Mouse (Mus musculus): ENCODE measurements around the gene Rpl18a.
A peak's percentile ranks its signal among the peaks of the same experiment; 100 is the strongest.

The Rpl18a gene

DNA sequence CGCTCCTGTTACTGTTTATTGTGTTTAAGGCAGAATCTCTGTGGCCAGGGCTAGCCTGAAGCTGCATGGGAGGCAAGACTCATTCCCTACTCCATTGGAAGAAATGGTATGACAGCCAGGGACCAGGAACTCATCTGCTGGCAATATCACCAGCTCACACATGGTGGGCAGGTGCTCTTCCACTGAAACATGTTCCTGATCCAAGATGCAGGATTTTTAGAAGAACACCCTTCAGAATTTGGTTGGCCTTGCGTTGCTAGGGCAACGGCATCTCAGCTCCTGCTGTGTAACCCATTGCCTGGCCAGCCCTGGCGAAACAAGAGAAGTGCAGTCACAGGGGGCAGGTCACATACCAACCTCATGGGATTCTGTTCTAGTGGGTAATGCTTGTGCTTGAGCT is 17.7 kb downstream of the Rpl18a start:
- DNase-seq: no peak

DNA sequence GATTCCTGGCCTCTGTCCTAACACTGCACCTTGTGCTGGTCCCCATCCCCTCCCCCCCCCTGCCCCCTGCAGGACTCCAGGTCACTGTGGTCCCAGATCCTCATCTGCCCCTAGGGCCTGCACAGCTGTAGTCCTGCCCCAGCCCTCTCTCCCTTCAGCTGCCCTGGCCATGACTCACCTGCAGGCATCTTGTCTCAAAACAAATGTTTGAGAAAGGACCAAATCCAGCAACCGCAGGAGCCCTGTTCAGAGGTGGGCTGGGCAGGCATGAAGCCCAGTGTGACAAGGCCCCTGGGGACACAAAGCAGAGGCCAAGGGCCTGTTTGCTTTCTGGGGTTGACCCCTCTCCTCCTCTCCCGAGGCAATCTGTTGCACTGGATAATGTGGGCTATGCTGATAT is 19.0 kb downstream of the Rpl18a start:
- no peak for DNase-seq

GRCm38 (mm10) chr8:70876382-70876781 is 20.8 kb downstream of the Rpl18a start:
- DNase-seq: no peak

GRCm38 (mm10) chr8:70874441-70874840 is 22.8 kb downstream of the Rpl18a start:
- DNase-seq: no peak

DNA sequence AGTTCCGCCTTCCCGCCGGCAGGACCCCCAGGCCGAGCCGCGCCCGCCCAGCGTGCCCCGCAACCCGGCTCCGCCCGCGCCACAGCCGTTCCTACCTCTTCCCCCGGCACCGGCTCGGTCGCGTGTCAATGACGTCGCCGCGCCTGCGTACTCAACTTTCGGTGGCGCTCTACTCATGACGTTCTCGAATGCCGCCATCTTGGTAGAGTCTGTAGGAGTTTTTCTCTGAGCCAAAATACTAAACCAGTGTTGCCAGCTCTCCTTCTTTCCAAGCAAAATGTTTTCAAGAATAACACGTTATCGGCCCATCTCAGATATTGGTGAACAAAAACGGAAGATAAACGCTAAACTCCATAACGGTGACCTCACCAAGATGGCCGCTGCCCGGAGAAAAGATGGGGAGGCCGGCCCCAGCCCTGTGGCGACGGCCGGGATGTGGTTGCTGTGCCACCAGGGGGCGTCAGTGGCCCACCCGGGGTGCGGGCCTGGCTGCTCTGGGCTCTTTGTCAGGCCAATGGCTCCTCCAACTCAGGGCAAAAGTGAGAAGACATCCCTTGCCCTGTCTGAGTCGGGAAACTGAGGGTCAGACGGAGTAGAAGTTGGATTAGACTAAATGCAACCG is 23.7 kb downstream of the Rpl18a start, which contains the start of gene Ccdc124:
Ccdc124 (minus strand) TSS at position 572 of the 622 bp plus-strand sequence.
- DNase-seq: peak; percentile 98

DNA sequence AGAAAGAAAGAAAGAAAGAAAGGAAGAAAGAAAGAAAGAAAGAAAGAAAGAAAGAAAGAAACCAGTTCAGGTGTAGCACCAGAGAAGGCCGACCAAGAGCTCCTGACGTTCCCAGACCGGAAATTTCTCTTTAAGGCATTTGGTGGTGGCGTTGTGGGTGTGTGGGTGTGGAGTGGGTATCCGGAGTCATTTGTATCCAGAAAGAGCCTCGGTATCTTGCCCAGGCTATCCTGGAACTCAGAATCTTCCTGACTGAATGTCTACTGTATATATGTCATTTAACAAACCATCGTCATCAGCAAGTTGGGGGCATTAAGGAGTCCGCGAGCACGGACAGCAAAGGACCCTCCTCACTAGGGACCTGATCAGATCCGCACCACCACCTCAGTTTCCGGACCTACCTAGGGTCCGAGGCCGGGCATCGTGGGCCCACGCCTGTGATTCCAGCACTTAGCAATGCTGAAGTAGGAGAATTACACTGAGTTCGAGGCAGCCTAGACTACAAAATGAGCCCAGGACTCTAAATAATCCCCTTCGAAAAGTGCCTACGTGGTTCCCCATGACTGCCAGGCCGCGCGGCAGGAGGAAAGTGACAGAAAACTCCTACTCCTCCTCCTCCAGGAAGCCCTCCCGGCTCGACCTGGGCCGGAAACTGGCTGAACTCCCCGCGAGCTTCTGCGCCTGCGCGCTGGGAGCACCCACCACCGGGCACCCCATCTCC is 24.4 kb downstream of the Rpl18a start:
- peak; percentile 26 for DNase-seq

DNA sequence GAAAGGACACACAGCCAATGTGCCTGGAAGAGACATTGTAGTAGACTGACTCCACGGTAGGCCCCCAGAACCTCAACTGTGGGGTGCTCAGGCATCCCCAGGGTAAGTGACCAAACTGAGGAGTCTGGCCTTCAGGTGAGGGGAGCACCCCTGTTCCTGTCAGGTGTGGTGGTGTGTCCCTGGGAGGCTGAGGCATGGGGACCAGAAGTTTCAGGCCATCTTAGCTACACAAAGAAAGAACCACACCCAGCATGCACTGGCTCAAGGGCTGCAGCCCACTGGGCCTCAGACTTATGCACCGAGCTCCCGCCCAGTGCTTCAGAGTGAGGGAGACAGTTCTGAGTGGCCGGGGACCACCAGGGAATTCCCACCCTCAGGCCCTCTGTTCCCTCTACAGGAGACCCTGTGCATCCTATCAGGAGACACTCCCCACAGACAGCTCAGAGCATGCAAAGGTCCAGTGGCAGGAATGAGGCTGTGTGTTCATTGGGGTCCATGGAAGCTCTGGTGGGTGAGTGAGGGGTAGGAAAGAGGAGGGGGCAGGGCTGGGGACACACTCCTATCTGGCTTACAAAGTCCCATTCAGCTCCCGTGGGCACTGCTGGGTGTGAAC is 25.9 kb downstream of the Rpl18a start:
- no peak for DNase-seq

DNA sequence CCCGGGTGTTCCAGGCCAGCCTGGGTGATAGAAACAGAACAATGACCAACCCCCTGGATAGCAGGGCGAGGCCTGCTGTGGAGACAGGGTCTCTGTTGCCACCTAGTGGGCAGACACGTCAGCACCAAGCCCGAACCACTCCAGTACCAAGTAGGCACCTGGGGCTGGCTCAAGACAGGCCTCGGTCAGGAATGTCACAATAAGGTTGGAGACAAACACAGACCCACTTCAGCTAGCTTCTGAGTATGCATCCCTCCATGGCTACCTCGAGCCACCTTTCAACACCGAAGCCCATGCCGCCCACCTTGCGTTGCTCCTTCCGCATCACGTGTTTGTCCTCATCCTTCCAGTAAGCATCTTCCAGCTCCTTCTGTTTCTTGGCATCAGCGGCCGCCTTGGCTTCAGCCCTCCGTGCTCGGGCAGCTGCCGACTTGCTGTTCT is 27.6 kb downstream of the Rpl18a start:
- DNase-seq: peak; percentile 90

DNA sequence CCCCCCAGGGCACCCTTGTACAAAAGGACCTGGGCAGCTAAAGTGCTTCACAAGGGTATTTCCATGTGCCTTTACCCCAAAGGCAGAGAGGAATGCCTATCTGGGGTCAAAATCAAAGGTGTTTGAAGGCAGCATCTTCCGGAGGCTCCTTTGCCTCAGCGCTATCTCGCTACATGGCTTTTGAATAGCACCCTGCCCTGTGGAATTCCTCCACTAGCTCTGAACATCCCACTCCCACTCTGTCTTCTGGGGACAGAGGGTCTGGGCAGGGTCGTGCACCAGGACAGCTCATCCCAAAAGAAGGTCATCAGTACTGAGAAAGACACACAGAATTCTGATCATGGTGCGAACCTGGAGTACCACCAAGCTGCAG is 28.0 kb downstream of the Rpl18a start:
- no peak for DNase-seq

DNA sequence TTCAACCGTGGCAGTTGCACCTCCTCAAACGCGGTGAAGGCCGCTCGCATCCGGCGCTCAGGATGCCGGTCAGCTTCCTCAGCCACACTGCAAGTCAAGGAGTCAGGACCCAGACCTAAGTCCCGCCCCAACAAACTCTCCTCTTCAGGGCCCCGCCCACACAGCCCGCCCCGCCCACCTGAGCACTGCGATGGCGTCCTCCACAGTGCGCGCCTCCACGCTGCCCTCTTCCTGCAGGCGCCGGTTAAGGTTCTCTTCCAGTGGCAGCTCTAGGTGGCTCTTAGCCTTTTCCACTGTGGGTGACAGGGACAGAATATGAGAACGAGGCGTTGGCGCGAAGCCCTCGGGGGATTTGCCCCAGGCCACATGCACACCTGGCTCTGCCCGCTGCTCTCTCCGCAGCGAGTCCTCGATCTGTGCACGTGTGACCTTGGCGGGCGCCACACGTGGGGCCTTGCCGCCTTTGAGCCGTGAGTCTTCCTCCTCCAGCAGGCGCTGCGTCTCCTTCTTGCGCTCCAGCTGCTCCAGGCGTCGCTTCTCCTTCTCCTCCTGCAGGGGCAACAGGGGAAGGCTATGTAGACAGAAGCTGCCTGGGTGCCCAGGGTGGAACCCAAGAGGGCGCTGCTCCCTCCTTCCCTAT is 28.5 kb downstream of the Rpl18a start:
- DNase-seq: peak; percentile 89

DNA sequence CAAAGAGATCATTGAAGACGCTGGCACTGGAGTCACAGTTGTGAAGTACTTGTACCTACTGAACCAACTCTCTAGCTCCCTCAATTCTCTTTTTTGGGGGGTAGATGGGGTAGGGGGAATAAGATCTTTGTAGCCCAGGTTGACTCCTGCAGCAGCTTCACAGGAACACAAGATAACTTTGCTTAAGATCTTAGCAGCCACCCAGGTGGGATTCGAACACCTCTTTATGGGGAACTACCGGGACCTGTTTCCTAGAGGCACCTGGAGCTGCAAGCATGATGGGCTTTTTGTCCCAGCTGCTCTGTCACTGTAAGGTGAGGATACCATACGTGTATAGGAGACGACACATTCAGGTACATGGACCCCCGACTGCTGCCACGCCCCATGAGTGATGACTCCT is 30.6 kb downstream of the Rpl18a start:
- no peak for DNase-seq

DNA sequence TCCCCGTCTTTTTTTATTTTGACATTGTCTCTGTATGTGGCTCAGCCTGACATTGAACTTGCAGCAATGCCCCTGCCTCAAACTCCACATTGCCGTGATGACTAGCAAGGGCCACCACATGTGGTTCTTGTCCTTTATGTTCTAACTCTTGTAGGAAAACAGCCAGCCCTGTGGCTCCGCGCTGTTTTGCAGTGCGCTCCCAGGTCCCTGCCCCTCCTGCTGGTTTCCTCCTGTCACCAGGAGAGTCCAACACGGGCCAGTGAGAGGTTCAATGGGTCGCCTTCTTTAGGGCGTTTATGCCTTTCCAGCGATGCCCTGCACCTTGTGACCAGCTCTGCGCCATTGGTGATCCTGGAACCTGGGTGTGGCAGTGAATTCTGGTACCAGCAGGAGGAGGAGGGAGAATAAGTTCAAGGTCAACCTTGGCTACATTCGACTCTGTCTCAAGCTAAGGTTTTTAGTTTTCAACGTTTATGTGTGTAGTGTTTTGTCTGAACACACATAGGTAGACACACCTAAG is 31.2 kb downstream of the Rpl18a start:
- DNase-seq: no peak

GRCm38 (mm10) chr8:70865350-70866000 is 31.7 kb downstream of the Rpl18a start:
- DNase-seq: peak; percentile 99

- peak; percentile 49 for DNase-seq
These were observed 32.4 kb downstream of the Rpl18a start for GRCm38 (mm10) chr8:70864712-70865221.

GRCm38 (mm10) chr8:70863956-70864711 is 33.1 kb downstream of the Rpl18a start:
- DNase-seq: peak; percentile 51

DNA sequence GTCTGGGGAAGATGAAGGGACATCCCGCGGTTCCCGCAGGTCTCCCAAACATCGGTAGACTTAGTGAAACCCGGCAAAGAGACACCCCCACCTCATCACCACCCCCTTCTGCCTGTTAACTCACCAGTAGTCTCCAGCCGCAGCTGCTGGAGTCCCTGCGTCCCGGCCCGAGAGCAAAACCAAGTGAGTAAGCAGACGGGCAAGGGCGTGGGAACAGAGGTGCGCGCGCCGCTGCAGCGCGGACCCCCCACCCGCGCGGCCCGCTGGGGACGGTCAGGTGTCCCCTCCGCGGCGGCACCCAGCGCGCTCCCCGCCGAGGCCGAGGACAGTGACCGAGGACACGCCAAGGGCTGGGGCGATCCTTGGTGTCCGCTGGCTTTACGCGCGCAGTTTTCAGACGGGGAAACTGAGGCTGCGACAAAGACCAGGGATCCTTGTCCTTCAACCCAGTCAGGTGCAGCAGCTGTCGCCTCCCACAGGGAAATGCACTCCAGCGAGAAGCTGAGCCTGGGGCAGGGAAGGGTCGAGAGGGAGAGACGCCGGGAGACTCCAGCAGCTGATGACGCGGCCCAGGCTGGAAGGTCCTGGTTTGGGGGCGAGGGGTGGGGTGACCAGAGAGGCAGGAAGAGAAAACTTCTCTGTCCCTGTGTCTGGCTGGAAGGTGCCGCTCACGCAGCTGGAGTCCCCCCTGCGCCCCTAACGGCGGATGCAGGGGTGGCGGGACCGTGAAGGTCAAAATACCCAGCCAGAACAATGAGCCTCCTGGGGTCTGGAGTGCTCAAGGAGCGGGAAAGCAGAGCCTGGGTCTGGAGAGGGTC is 34.2 kb downstream of the Rpl18a start, which contains the start of gene Kcnn1:
Kcnn1 (minus strand) TSS at position 435 of the 818 bp plus-strand sequence.
- DNase-seq: peak; percentile 51

- no peak for DNase-seq
These were observed 39.7 kb downstream of the Rpl18a start for GRCm38 (mm10) chr8:70857516-70857915.

DNA sequence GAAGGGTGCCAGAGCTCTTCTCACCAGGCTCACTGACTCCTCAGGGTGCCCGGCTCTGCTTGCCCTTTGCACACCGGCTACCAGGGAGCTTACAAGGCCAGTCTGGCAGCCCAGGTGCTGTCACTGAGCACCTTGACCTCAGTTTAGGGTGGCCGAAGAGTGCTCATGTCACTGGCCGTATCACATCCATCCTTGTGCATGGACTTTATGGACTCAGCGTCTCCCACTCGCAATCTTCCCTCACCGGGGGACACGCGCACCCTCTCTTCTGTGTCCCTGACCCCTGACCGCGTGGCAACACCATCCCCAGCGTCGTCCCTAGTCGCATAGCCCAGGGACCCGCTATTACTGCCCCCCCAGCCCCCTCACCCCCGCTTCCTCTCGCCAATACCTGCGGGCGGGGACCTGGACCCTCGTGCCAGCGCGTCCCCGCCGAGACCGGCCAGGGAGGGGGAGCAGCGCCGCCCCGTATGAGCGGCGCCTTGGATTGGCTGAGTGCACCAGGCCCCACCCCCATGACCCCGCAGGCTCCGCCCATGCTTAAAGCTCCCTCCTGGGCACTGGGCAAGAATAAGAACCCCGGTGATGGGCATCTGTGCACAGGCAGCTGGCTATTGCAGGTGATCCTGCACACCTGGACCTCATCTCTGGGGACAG is 40.5 kb downstream of the Rpl18a start:
- peak; percentile 84 for DNase-seq

DNA sequence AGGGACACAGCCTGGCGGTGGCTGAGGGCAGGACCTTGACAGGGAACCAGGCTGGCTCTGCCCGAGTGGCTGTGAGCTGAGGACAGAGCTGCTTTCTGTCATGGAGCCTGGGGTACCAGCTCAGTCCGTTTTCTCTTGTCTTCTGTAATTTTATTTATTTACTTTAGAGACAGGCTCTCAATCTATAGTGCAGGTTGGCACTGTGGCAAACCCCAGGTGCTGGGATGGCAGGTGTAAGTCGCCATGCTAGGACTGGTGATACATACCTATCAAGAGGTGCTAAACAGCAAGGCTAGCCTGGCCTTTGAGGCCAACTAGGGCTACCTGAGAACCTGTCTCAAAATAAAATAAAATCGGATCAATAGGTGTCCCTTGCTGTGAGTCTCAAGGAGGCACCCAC is 41.2 kb downstream of the Rpl18a start:
- DNase-seq: no peak

- DNase-seq: no peak
These were observed 43.3 kb downstream of the Rpl18a start for GRCm38 (mm10) chr8:70853863-70854262.
